8 mouse cellular contexts compared by ENCODE assay signal in genomic region chr13:24551100-24551931, GRCm38 (mm10). TPM values are rescaled to one million over a fixed set of nuclear protein-coding genes. Genes with fewer than 3 reads are reported as not detected.
DNase-seq lines count a peak whose midpoint lies in the region; ATAC-seq and TF ChIP-seq lines count a peak whose summit lies in the region.

No protein-coding gene starts in this region.

- peak; percentile 38 for DNase-seq in heart, postnatal 0 days (ENCODE audit: low spot score)
- DNase-seq in heart, postnatal 10 days, result no peak
- peak; percentile 36 for DNase-seq in c-Kit-negative CD71-positive TER-119-positive erythroid progenitor cells, embryonic 14.5 days (ENCODE audit: low read depth, low spot score)
- DNase-seq in hindbrain, embryonic 14.5 days (ENCODE audit: low spot score), result peak; percentile 57
- DNase-seq in gastrocnemius, adult 18-20 months (ENCODE audit: low spot score), result no peak
- no peak for DNase-seq in gastrocnemius, postnatal 14 days
- DNase-seq in left cerebral cortex, postnatal 25 days (ENCODE audit: low spot score in 2 of 2), result no peak

- H3K36me3 ChIP-seq in heart, postnatal 0 days (replicated peaks; ENCODE audit: control insufficient read depth, insufficient read depth, low read length), result no peaks in the 10 kb centered on the region
- no peaks in the 10 kb centered on the region for H3K36me3 ChIP-seq in hindbrain, embryonic 14.5 days (replicated peaks; ENCODE audit: control insufficient read depth, insufficient read depth)
- H3K36me3 ChIP-seq in midbrain, embryonic 16.5 days (ENCODE audit: control insufficient read depth, insufficient read depth, low read length), result no peaks in the 10 kb centered on the region

- no peaks in the 10 kb centered on the region for H3K9me3 ChIP-seq in heart, postnatal 0 days (replicated peaks; ENCODE audit: control insufficient read depth, low read length)
- no peaks in the 10 kb centered on the region for H3K9me3 ChIP-seq in hindbrain, embryonic 14.5 days (ENCODE audit: control insufficient read depth, low read length)
- no peaks in the 10 kb centered on the region for H3K9me3 ChIP-seq in midbrain, embryonic 16.5 days (replicated peaks; ENCODE audit: control insufficient read depth, low read length, poor library complexity, severe bottlenecking)

- TF ChIP-seq CTCF in heart, postnatal 0 days (IDR thresholded peaks at IDR 0.05; ENCODE audit: low read depth), result no peak

- H3K27ac ChIP-seq in heart, postnatal 0 days (ENCODE audit: low read depth), result no peak overlapping the region
- H3K27ac ChIP-seq in hindbrain, embryonic 14.5 days, result peak overlapping the region; percentile 58
- H3K27ac ChIP-seq in midbrain, embryonic 16.5 days (ENCODE audit: low read length), result peak overlapping the region; percentile 73

- H3K9ac ChIP-seq in heart, postnatal 0 days (replicated peaks; ENCODE audit: low read depth, low read length), result no peak overlapping the region
- no peak overlapping the region for H3K9ac ChIP-seq in hindbrain, embryonic 14.5 days
- peak overlapping the region; percentile 32; the same call in 1 of the 2 replicates for H3K9ac ChIP-seq in midbrain, embryonic 16.5 days (ENCODE audit: low read depth, low read length)

- WGBS in heart, postnatal 0 days, result 21% methylated on average over 6 of the region's 14 CpGs
- 49% methylated on average over 11 of the region's 14 CpGs for WGBS in hindbrain, embryonic 14.5 days
- 43% methylated on average over 13 of the region's 14 CpGs for WGBS in midbrain, embryonic 16.5 days

- peak overlapping the region; percentile 11 for H3K4me2 ChIP-seq in heart, postnatal 0 days (ENCODE audit: low read depth, low read length)
- H3K4me2 ChIP-seq in hindbrain, embryonic 14.5 days (replicated peaks), result peak overlapping the region; percentile 12; the same call in 1 of the 2 replicates
- H3K4me2 ChIP-seq in midbrain, embryonic 16.5 days (ENCODE audit: low read length), result peak overlapping the region; percentile 40

- no peak for TF ChIP-seq EP300 in heart, postnatal 0 days (IDR thresholded peaks at IDR 0.05; ENCODE audit: low read depth)

- ATAC-seq in heart, postnatal 0 days (ENCODE audit: insufficient read depth, low read depth), result peak; percentile 29; the same call in 1 of the 2 replicates
- peak; percentile 79; the same call in 1 of the 2 replicates for ATAC-seq in hindbrain, embryonic 14.5 days (ENCODE audit: low FRiP score)
- ATAC-seq in midbrain, embryonic 16.5 days, result peak; percentile 87

- H3K4me1 ChIP-seq in heart, postnatal 0 days (ENCODE audit: control insufficient read depth, insufficient read depth), result peaks cover 27% of the 10 kb centered on the region
- peaks cover 15% of the 10 kb centered on the region; the same call in 1 of the 2 replicates for H3K4me1 ChIP-seq in hindbrain, embryonic 14.5 days (replicated peaks; ENCODE audit: control insufficient read depth, insufficient read depth, low read length)
- peaks cover 15% of the 10 kb centered on the region for H3K4me1 ChIP-seq in midbrain, embryonic 16.5 days (ENCODE audit: control insufficient read depth, insufficient read depth, low read length)

- H3K4me3 ChIP-seq in heart, postnatal 0 days (ENCODE audit: low read depth, low read length), result no peak overlapping the region
- no peak overlapping the region for H3K4me3 ChIP-seq in hindbrain, embryonic 14.5 days (replicated peaks; ENCODE audit: low read length)
- H3K4me3 ChIP-seq in midbrain, embryonic 16.5 days (ENCODE audit: low read depth, low read length), result no peak overlapping the region

- intact Hi-C loops in heart, postnatal 10 days (cut with DNase I), result no loop called here
- intact Hi-C loops in gastrocnemius, postnatal 14 days (cut with DNase I; ENCODE audit: low total_unique reads), result no loop called here
- intact Hi-C loops in left cerebral cortex, postnatal 25 days (cut with DNase I), result no loop called here

- H3K27me3 ChIP-seq in heart, postnatal 0 days (ENCODE audit: control insufficient read depth, insufficient read depth, low read length), result no peaks in the 10 kb centered on the region
- H3K27me3 ChIP-seq in hindbrain, embryonic 14.5 days (ENCODE audit: control insufficient read depth, insufficient read depth, low read length), result no peaks in the 10 kb centered on the region
- H3K27me3 ChIP-seq in midbrain, embryonic 16.5 days (ENCODE audit: control insufficient read depth, insufficient read depth, low read depth, low read length), result no peaks in the 10 kb centered on the region

RNA-seq across cellular contexts. Expression of gene Ripor2, which starts 30.7 kb away (rescaled TPM):
- total RNA-seq in heart, postnatal 0 days (2014; rRNA removed; ENCODE audit: low replicate concordance), result 31.7 and 44.4 TPM in 2 replicates
- 12.6 and 17.5 TPM in 2 replicates for polyA plus RNA-seq in heart, postnatal 0 days (2015; fragmentation: Nextera tagmentation; extraction: Ambion mirVana)
- total RNA-seq in heart, postnatal 10 days (2021), result 10 to 100 TPM; 13.0 to 16.3 TPM
- polyA plus RNA-seq in hindbrain, embryonic 14.5 days (2014; fragmentation: Nextera tagmentation; extraction: Ambion mirVana), result 21.9 and 25.9 TPM in 2 replicates
- polyA plus RNA-seq in midbrain, embryonic 16.5 days (2015; fragmentation: Nextera tagmentation; extraction: Ambion mirVana), result 31.8 and 33.8 TPM in 2 replicates
- total RNA-seq in gastrocnemius, adult 18-20 months (2021), result 1 to 10 TPM; 2.9 to 5.2 TPM
- 1 to 10 TPM; 5.3 to 8.4 TPM for total RNA-seq in gastrocnemius, postnatal 14 days (2021)
- 10 to 100 TPM; 65.7 to 68.9 TPM for total RNA-seq in left cerebral cortex, postnatal 25 days (2021)

Comparison
In these comparisons a context has a peak if more than half of its experiments do, and no peak if none do; other contexts are left out.
1. DNase-seq: peak in heart, postnatal 0 days (single experiment), c-Kit-negative CD71-positive TER-119-positive erythroid progenitor cells, embryonic 14.5 days (single experiment) and hindbrain, embryonic 14.5 days (single experiment); none in heart, postnatal 10 days (0 of 2), gastrocnemius, adult 18-20 months (single experiment), gastrocnemius, postnatal 14 days (single experiment) and left cerebral cortex, postnatal 25 days (0 of 2).
2. ATAC-seq: peak in every context shown above with its lines; median percentile 87 in midbrain, embryonic 16.5 days; 79 in hindbrain, embryonic 14.5 days; 29 in heart, postnatal 0 days.
3. Peak in every context shown above with its lines, with median percentiles within 50 percentile points of each other: H3K4me2 ChIP-seq.